Mouse (Mus musculus): Measurements from ENCODE around the gene Gadd45b.

DNA sequence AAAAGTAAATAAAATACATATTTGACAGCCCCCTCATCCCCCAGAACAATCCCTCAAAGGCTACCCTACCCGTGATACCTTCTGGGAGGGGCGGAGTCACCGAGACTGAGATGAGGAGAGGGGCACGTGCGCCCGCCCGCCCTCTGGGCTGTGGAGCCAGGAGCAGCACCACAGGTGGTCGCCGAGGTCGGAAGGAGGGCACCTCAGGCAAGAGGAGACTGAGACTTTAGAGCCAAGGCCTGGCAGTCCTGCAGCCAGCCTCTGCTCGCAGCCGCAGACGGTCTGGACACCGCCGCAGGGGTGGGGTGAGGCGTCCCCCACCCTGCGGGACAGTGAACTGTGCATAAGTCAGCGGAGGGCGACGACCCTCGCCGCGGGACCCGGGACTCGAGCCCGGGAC lies 1.8 kb downstream of the Gadd45b start:
- TF ChIP-seq CTCF (IDR thresholded peaks at IDR 0.05; ENCODE audit: low read depth) (no peak), EP300 (IDR thresholded peaks at IDR 0.05; ENCODE audit: low read depth) (no peak)

Data from heart, postnatal 0 days (tissue).